Mouse (Mus musculus): Measurements from ENCODE around the gene Smim5.

The Smim5 gene

DNA sequence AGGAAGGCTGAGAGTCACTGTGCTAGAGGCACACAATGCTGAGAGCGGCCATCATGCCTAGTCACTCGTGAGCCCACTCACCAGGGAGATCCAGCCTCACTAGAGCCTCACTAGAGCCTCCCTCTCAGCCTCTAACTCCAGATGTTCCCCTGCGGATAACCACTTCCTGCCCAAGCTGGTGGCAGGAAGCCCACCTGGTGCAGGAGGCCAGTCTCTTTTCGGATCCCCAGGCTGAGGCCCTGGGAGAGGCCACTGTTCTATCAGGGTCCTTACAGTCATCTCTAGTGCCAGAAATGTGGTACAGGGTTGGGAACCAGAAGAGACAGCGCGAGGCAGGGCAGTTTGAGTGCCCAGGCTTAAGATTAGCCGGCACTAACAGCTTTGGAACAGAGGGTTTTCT, 1.3 kb upstream of the Smim5 start:
- DNase-seq: no peak

- peak; percentile 87 for DNase-seq
These were observed 880 bp upstream of the Smim5 start for GRCm38 (mm10) chr11:115898886-115899285.

GRCm38 (mm10) chr11:115900561-115901337, 983 bp downstream of the Smim5 start:
- DNase-seq: no peak

- no peak for DNase-seq
These were observed 1.8 kb downstream of the Smim5 start for GRCm38 (mm10) chr11:115901338-115902161.

GRCm38 (mm10) chr11:115902177-115902576, 2.4 kb downstream of the Smim5 start:
- DNase-seq: no peak

- no peak for DNase-seq
These were observed 3.1 kb downstream of the Smim5 start for GRCm38 (mm10) chr11:115902831-115903230.

- no peak for DNase-seq
These were observed 3.8 kb downstream of the Smim5 start for GRCm38 (mm10) chr11:115903384-115904230.

GRCm38 (mm10) chr11:115904231-115904955, 4.6 kb downstream of the Smim5 start:
- DNase-seq: no peak

- no peak for DNase-seq
These were observed 5.4 kb downstream of the Smim5 start for GRCm38 (mm10) chr11:115904956-115905790.

- no peak for DNase-seq
These were observed 6.3 kb downstream of the Smim5 start for GRCm38 (mm10) chr11:115906116-115906515.

- no peak for DNase-seq
These were observed 6.8 kb downstream of the Smim5 start for GRCm38 (mm10) chr11:115906521-115906920.

DNA sequence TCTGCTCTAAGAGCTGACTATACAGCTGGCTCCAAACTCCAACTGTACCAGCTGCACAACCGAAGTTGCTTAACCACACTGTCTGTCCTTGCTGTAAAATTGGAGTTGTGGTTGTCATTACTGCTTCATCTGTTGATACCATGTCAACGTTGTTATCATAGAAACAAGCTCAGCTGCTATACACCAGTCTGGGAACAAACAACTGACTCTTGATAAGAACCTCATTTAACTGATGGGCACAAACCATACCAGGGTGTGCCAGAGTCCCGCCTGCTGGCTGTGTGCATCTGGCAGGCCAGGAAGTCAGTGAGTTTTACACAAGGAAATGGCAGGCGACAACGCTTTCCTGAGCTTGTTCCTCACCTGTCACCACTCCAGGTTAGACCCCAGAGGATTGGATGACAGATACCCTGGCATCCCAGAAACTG, 11.4 kb downstream of the Smim5 start:
- DNase-seq: no peak

- no peak for DNase-seq
These were observed 12.0 kb downstream of the Smim5 start, which contains the start of gene Smim6 for GRCm38 (mm10) chr11:115911632-115912376. Smim6 (plus strand) TSS chr11:115912017.

GRCm38 (mm10) chr11:115916579-115916978, 16.8 kb downstream of the Smim5 start:
- no peak for DNase-seq

- no peak for DNase-seq
These were observed 18.9 kb downstream of the Smim5 start for GRCm38 (mm10) chr11:115918637-115919036.

DNA sequence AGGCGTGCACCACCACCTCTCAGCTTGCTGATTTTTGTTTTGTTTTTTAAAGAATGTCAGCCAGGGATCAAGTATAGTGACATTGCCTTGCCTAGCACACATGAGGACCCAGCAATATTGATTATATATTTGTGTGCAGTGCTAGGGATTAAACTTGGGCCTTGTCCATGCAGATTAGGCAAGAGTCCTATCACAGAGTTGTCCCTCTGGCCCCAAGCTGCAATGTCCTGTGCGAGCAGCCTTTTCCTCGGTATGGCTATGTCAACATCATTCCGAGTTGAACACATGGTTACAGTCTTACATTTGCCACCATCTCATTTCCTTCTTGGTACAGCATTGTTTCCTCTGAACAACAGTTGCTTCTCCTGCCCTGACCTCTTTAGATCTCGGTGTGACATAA, 19.3 kb downstream of the Smim5 start:
- no peak for DNase-seq

GRCm38 (mm10) chr11:115920110-115920818, 20.5 kb downstream of the Smim5 start:
- DNase-seq: peak; percentile 46

GRCm38 (mm10) chr11:115921986-115922385, 22.2 kb downstream of the Smim5 start:
- no peak for DNase-seq

- no peak for DNase-seq
These were observed 29.3 kb downstream of the Smim5 start for GRCm38 (mm10) chr11:115929031-115929430.

GRCm38 (mm10) chr11:115929818-115930217, 30.1 kb downstream of the Smim5 start:
- DNase-seq: no peak

All from cerebellum, adult 9-11 months (tissue).